Mouse (Mus musculus): Measurements from ENCODE around the gene Jazf1.

- TF ChIP-seq CTCF (IDR thresholded peaks at IDR 0.05; ENCODE audit: low read depth) = no peak
- TF ChIP-seq EP300 (IDR thresholded peaks at IDR 0.05; ENCODE audit: low read depth) = no peak
Observed at GRCm38 (mm10) chr6:52818041-52818440, 250.4 kb downstream of the Jazf1 start.

Measured in liver, postnatal 0 days (tissue).